Mouse (Mus musculus) limb, embryonic 15.5 days (tissue): Measurements from ENCODE around the gene Inca1. TPM values are rescaled to one million over a fixed set of nuclear protein-coding genes. Genes with fewer than 3 reads are reported as not detected.
A peak's percentile ranks its signal among the peaks of the same experiment; 100 is the strongest.

Source experiments
- ATAC-seq: fragments of 200-750 bp; cut with Nextera tagmentation; 2 replicates; pipeline ENCODE4 v1.8.0; 2017; ENCODE audit warnings: low read depth, moderate TSS enrichment; ENCODE audit not compliant: insufficient number of reproducible peaks, low FRiP score, low TSS enrichment
- H3K27ac ChIP-seq: fragments of 300-500 bp; sonication (generic); 2 replicates; pipeline ENCODE4 v1.5.1; 2015; ENCODE audit warnings: moderate library complexity, mild to moderate bottlenecking, inconsistent platforms
- H3K27me3 ChIP-seq: fragments of 300-500 bp; sonication (generic); 2 replicates; pipeline ENCODE4 v1.6.1; 2015; ENCODE audit warnings: inconsistent platforms
- H3K36me3 ChIP-seq: fragments of 300-500 bp; sonication (generic); 2 replicates; pipeline ENCODE4 v1.6.1; 2015; ENCODE audit warnings: inconsistent platforms
- H3K4me1 ChIP-seq: fragments of 300-500 bp; sonication (generic); 2 replicates; pipeline ENCODE4 v1.6.1; 2015; ENCODE audit warnings: inconsistent platforms
- H3K4me2 ChIP-seq: fragments of 300-500 bp; sonication (generic); 2 replicates; pipeline ENCODE4 v1.6.1; 2015; ENCODE audit warnings: mild to moderate bottlenecking, inconsistent platforms
- H3K4me3 ChIP-seq: fragments of 300-500 bp; sonication (generic); 2 replicates; pipeline ENCODE4 v1.5.1; 2015; ENCODE audit warnings: mild to moderate bottlenecking, inconsistent platforms
- H3K9ac ChIP-seq: fragments of 300-500 bp; sonication (generic); 2 replicates; pipeline ENCODE4 v1.6.1; 2015; ENCODE audit warnings: inconsistent platforms
- H3K9me3 ChIP-seq: fragments of 300-500 bp; sonication (generic); 2 replicates; pipeline ENCODE4 v1.6.1; 2016; ENCODE audit warnings: inconsistent platforms
- WGBS: fragments of 180-500 bp; shearing (Covaris S2); methylation state at CpG from one replicate; pipeline ENCODE4 v1.1.7; 2015; 5-methylcytosine and 5-hydroxymethylcytosine counted together
- polyA plus RNA-seq: library from polyadenylated mRNA; unstranded; fragments of >200 nt; fragmentation: Nextera tagmentation; extraction: Ambion mirVana; gene quantifications from 2 replicates; pipeline ENCODE4 v1.2.1, GENCODE M21; 2015

Inca1 gene
- polyA plus RNA-seq, 1 experiment from 2014 or later: 0.91 TPM

- no peak overlapping the region for H3K4me2 ChIP-seq
- no peaks in the 10 kb centered on the region for H3K9me3 ChIP-seq
- no peak overlapping the region for H3K4me3 ChIP-seq
- WGBS: 96% methylated on average over 8 of the region's 8 CpGs
- no peak for ATAC-seq
- H3K27me3 ChIP-seq: no peaks in the 10 kb centered on the region
- no peak overlapping the region for H3K9ac ChIP-seq
- peaks cover 84% of the 10 kb centered on the region for H3K36me3 ChIP-seq
- peaks cover 5% of the 10 kb centered on the region for H3K4me1 ChIP-seq
- no peak overlapping the region for H3K27ac ChIP-seq
Measured at GRCm38 (mm10) chr11:70679361-70679760, 20.6 kb downstream of the Inca1 start.

GRCm38 (mm10) chr11:70678576-70678975 is 21.4 kb downstream of the Inca1 start:
- H3K4me1 ChIP-seq: peaks cover 5% of the 10 kb centered on the region
- H3K9ac ChIP-seq: no peak overlapping the region
- ATAC-seq: no peak
- no peak overlapping the region for H3K4me2 ChIP-seq
- H3K27ac ChIP-seq: no peak overlapping the region
- peaks cover 84% of the 10 kb centered on the region for H3K36me3 ChIP-seq
- 69% methylated on average over 2 of the region's 2 CpGs for WGBS
- no peaks in the 10 kb centered on the region for H3K9me3 ChIP-seq
- no peaks in the 10 kb centered on the region for H3K27me3 ChIP-seq
- H3K4me3 ChIP-seq: no peak overlapping the region

GRCm38 (mm10) chr11:70678092-70678491 is 21.9 kb downstream of the Inca1 start:
- H3K4me3 ChIP-seq: no peak overlapping the region
- ATAC-seq: no peak
- peaks cover 5% of the 10 kb centered on the region for H3K4me1 ChIP-seq
- H3K9ac ChIP-seq: no peak overlapping the region
- H3K27me3 ChIP-seq: no peaks in the 10 kb centered on the region
- peaks cover 81% of the 10 kb centered on the region for H3K36me3 ChIP-seq
- 85% methylated on average over 9 of the region's 9 CpGs for WGBS
- no peaks in the 10 kb centered on the region for H3K9me3 ChIP-seq
- no peak overlapping the region for H3K27ac ChIP-seq
- H3K4me2 ChIP-seq: no peak overlapping the region

- peaks cover 63% of the 10 kb centered on the region for H3K36me3 ChIP-seq
- no peak for ATAC-seq
- no peak overlapping the region for H3K4me2 ChIP-seq
- peaks cover 14% of the 10 kb centered on the region for H3K4me1 ChIP-seq
- H3K4me3 ChIP-seq: no peak overlapping the region
- H3K9me3 ChIP-seq: no peaks in the 10 kb centered on the region
- no peak overlapping the region for H3K27ac ChIP-seq
- H3K27me3 ChIP-seq: no peaks in the 10 kb centered on the region
- WGBS: 66% methylated on average over 11 of the region's 11 CpGs
- H3K9ac ChIP-seq: no peak overlapping the region
Measured at GRCm38 (mm10) chr11:70674501-70674900, 25.5 kb downstream of the Inca1 start.

- no peak overlapping the region for H3K4me3 ChIP-seq
- 81% methylated on average over 6 of the region's 6 CpGs for WGBS
- no peak for ATAC-seq
- no peak overlapping the region for H3K4me2 ChIP-seq
- H3K9ac ChIP-seq: no peak overlapping the region
- no peaks in the 10 kb centered on the region for H3K27me3 ChIP-seq
- peaks cover 58% of the 10 kb centered on the region for H3K36me3 ChIP-seq
- peaks cover 14% of the 10 kb centered on the region for H3K4me1 ChIP-seq
- H3K9me3 ChIP-seq: no peaks in the 10 kb centered on the region
- H3K27ac ChIP-seq: no peak overlapping the region
Measured at GRCm38 (mm10) chr11:70674014-70674413, 25.9 kb downstream of the Inca1 start.

- H3K9ac ChIP-seq: no peak overlapping the region
- peaks cover 46% of the 10 kb centered on the region for H3K36me3 ChIP-seq
- no peak for ATAC-seq
- H3K27me3 ChIP-seq: no peaks in the 10 kb centered on the region
- no peaks in the 10 kb centered on the region for H3K9me3 ChIP-seq
- H3K4me2 ChIP-seq: no peak overlapping the region
- H3K27ac ChIP-seq: no peak overlapping the region
- H3K4me1 ChIP-seq: peaks cover 27% of the 10 kb centered on the region
- H3K4me3 ChIP-seq: no peak overlapping the region
- 86% methylated on average over 16 of the region's 16 CpGs for WGBS
Measured at GRCm38 (mm10) chr11:70671333-70672047, 28.5 kb downstream of the Inca1 start.

- 45% methylated on average over 14 of the region's 14 CpGs for WGBS
- Histone ChIP-seq H3K4me2 (peak overlapping the region; percentile 68), H3K9ac (peak overlapping the region; percentile 67), H3K27me3 (no peaks in the 10 kb centered on the region), H3K36me3 (peaks cover 45% of the 10 kb centered on the region), H3K27ac (peak overlapping the region; percentile 100), H3K9me3 (no peaks in the 10 kb centered on the region), H3K4me3 (peak overlapping the region; percentile 71), H3K4me1 (peaks cover 27% of the 10 kb centered on the region)
- no peak for ATAC-seq
Measured at GRCm38 (mm10) chr11:70670483-70670882, 29.5 kb downstream of the Inca1 start.

GRCm38 (mm10) chr11:70669582-70670345 is 30.2 kb downstream of the Inca1 start:
- H3K27me3 ChIP-seq: no peaks in the 10 kb centered on the region
- H3K4me1 ChIP-seq: peaks cover 27% of the 10 kb centered on the region
- H3K27ac ChIP-seq: peak overlapping the region; percentile 100
- ATAC-seq: peak; percentile 30
- no peaks in the 10 kb centered on the region for H3K9me3 ChIP-seq
- H3K36me3 ChIP-seq: peaks cover 45% of the 10 kb centered on the region
- H3K9ac ChIP-seq: peak overlapping the region; percentile 67
- peak overlapping the region; percentile 68 for H3K4me2 ChIP-seq
- under 1% methylated on average over 31 of the region's 31 CpGs for WGBS
- H3K4me3 ChIP-seq: peak overlapping the region; percentile 71

GRCm38 (mm10) chr11:70668771-70669505 is 31.0 kb downstream of the Inca1 start, which contains the start of gene Spag7:
Gene Spag7, minus strand, starts transcription at chr11:70669416.
- peak; percentile 96 for ATAC-seq
- peak within 1 kb of the TSS; percentile 71 for H3K4me3 ChIP-seq
- H3K9ac ChIP-seq: peak within 1 kb of the TSS; percentile 67
- WGBS: under 1% methylated on average over 44 of the region's 44 CpGs
- no peaks in the 10 kb centered on the region for H3K9me3 ChIP-seq
- H3K4me2 ChIP-seq: peak within 1 kb of the TSS; percentile 77
- no peaks in the 10 kb centered on the region for H3K27me3 ChIP-seq
- H3K4me1 ChIP-seq: peaks cover 27% of the 10 kb centered on the region
- peak within 1 kb of the TSS; percentile 100 for H3K27ac ChIP-seq
- H3K36me3 ChIP-seq: peaks cover 46% of the 10 kb centered on the region

- H3K9ac ChIP-seq: peak overlapping the region; percentile 24
- WGBS: under 1% methylated on average over 15 of the region's 15 CpGs
- ATAC-seq: no peak
- H3K4me1 ChIP-seq: peaks cover 27% of the 10 kb centered on the region
- H3K4me3 ChIP-seq: peak overlapping the region; percentile 71
- H3K27me3 ChIP-seq: no peaks in the 10 kb centered on the region
- no peaks in the 10 kb centered on the region for H3K9me3 ChIP-seq
- H3K27ac ChIP-seq: peak overlapping the region; percentile 100
- H3K36me3 ChIP-seq: peaks cover 45% of the 10 kb centered on the region
- H3K4me2 ChIP-seq: peak overlapping the region; percentile 77
Measured at GRCm38 (mm10) chr11:70668335-70668770, 31.6 kb downstream of the Inca1 start.

GRCm38 (mm10) chr11:70667271-70668150 is 32.4 kb downstream of the Inca1 start:
- Histone ChIP-seq H3K9ac (no peak overlapping the region), H3K9me3 (no peaks in the 10 kb centered on the region), H3K4me3 (peak overlapping the region; percentile 71), H3K27me3 (no peaks in the 10 kb centered on the region), H3K36me3 (peaks cover 51% of the 10 kb centered on the region), H3K4me2 (peak overlapping the region; percentile 77), H3K4me1 (peaks cover 27% of the 10 kb centered on the region), H3K27ac (peak overlapping the region; percentile 100)
- no peak for ATAC-seq
- 47% methylated on average over 14 of the region's 14 CpGs for WGBS
